Mouse (Mus musculus) brain, embryonic 14.5 days (tissue): Measurements from ENCODE around the gene Hes7.

Experiments used
- CTCF ChIP-seq: fragments of 200-500 bp; IDR thresholded peaks from 2 replicates; pipeline ENCODE4 v1.5.1; 2012; ENCODE audit warnings: inconsistent platforms, mild to moderate bottlenecking, moderate library complexity, borderline replicate concordance; ENCODE audit not compliant: insufficient read depth, insufficient read length; ENCODE audit errors: extremely low read depth
- POLR2A ChIP-seq: fragments of 200-500 bp; IDR thresholded peaks from 2 replicates; pipeline ENCODE4 v1.6.1; 2012; ENCODE audit warnings: mild to moderate bottlenecking, inconsistent platforms, borderline replicate concordance; ENCODE audit not compliant: poor library complexity, insufficient read depth, insufficient read length, severe bottlenecking; ENCODE audit errors: extremely low read depth

GRCm38 (mm10) chr11:69081613-69082012 is 38.6 kb upstream of the Hes7 start:
- TF ChIP-seq POLR2A (no peak), CTCF (no peak)
